Mouse (Mus musculus) hindbrain, embryonic 14.5 days (tissue): ENCODE measurements around the gene Foxd1. TPM values are rescaled to one million over a fixed set of nuclear protein-coding genes. Genes with fewer than 3 reads are reported as not detected.

Experiments used
- ATAC-seq: fragments of 200-750 bp; cut with Nextera tagmentation; 2 replicates; pipeline ENCODE4 v1.8.0; 2017; ENCODE audit warnings: moderate number of reproducible peaks, mild to moderate bottlenecking, moderate TSS enrichment, moderate library complexity; ENCODE audit not compliant: low FRiP score
- DNase-seq: peaks from one replicate; pipeline ENCODE4 v3.0.0-alpha.2; 2015; ENCODE audit warnings: low spot score
- H3K27ac ChIP-seq: fragments of 300-500 bp; sonication (generic); 2 replicates; pipeline ENCODE4 v1.5.1; 2014; ENCODE audit warnings: mild to moderate bottlenecking, moderate library complexity
- H3K27me3 ChIP-seq: fragments of 300-500 bp; sonication (generic); 2 replicates; pipeline ENCODE4 v1.6.1; 2014; ENCODE audit warnings: mild to moderate bottlenecking, low read length, mixed read lengths; ENCODE audit not compliant: control insufficient read depth, insufficient read depth
- H3K36me3 ChIP-seq: fragments of 300-500 bp; sonication (generic); replicated peaks from 2 replicates; pipeline ENCODE4 v1.6.1; 2014; ENCODE audit not compliant: control insufficient read depth, insufficient read depth
- H3K4me1 ChIP-seq: fragments of 300-500 bp; sonication (generic); replicated peaks from 2 replicates; pipeline ENCODE4 v1.6.1; 2014; ENCODE audit warnings: antibody characterized with exemption, low read length, mixed read lengths; ENCODE audit not compliant: control insufficient read depth, insufficient read depth
- H3K4me2 ChIP-seq: fragments of 300-500 bp; sonication (generic); replicated peaks from 2 replicates; pipeline ENCODE4 v1.6.1; 2014; ENCODE audit warnings: mild to moderate bottlenecking, moderate library complexity
- H3K4me3 ChIP-seq: fragments of 300-500 bp; sonication (generic); replicated peaks from 2 replicates; pipeline ENCODE4 v1.5.1; 2014; ENCODE audit warnings: mild to moderate bottlenecking, low read length
- H3K9ac ChIP-seq: fragments of 300-500 bp; sonication (generic); 2 replicates; pipeline ENCODE4 v1.6.1; 2014
- H3K9me3 ChIP-seq: fragments of 300-500 bp; sonication (generic); 2 replicates; pipeline ENCODE4 v1.6.1; 2016; ENCODE audit warnings: low read length; ENCODE audit not compliant: control insufficient read depth
- WGBS: fragments of 180-500 bp; shearing (Covaris S2); extraction: QIAGEN DNeasy Blood & Tissue Kit; methylation state at CpG from one replicate; pipeline ENCODE4 v1.1.7; 2014; 5-methylcytosine and 5-hydroxymethylcytosine counted together
- polyA plus RNA-seq: library from polyadenylated mRNA; unstranded; fragments of >200 nt; fragmentation: Nextera tagmentation; extraction: Ambion mirVana; gene quantifications from 2 replicates; pipeline ENCODE4 v1.2.1, GENCODE M21; 2014

Gene Foxd1
- polyA plus RNA-seq, 1 experiment from 2014 or later: 1.1 TPM

DNA sequence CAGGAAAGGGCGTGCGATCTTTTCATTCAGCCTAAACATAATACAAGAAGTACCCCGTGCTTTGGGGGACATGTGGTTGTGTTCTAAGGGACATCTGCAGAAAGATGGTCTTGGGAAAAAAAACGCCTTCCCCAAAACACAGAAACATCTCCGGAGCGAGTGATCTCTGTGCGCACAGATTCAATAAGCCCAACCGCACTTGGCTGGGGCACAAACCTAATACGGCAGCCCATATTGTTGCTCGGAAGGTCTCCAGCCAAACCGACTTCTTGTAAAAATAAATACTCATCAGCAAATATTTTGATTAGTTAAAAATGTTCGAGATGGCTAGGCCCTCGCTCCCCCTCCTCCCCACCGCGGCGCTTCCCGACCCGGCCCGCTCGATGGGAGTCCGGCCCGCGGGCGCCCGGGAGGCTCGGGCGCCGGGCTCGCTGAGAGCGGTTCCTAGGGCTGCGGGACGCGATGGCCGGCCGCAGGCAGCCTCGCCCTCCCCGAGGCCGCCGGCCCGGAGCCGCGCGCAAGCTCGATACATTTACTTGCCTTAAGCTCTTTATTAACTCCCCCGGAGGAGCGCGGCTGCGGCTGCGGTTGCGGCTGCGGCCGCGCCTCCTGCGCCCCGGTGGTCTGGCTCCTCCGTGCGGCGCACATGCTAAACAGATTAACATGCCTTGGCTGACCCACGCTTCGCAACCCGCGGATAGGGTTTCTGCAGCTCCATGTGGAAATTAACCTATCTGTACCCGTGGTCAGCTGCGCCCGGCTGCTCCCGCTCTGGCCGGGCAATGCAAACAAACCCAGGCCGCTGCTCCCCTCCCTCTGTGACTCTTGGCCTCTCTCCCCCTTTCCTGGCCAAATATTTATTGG lies 37.0 kb downstream of the Foxd1 start:
- H3K4me1 ChIP-seq: no peaks in the 10 kb centered on the region; the same call in 1 of the 2 replicates
- no peaks in the 10 kb centered on the region for H3K36me3 ChIP-seq
- peak overlapping the region; percentile 66 for H3K4me2 ChIP-seq
- DNase-seq (peak; percentile 52), ATAC-seq (peak; percentile 59; the same call in 1 of the 2 replicates)
- H3K9me3 ChIP-seq: peaks cover 8% of the 10 kb centered on the region
- WGBS: under 1% methylated on average over 68 of the region's 68 CpGs
- no peak overlapping the region for H3K27ac ChIP-seq
- H3K9ac ChIP-seq: peak overlapping the region; percentile 14; the same call in 1 of the 2 replicates
- H3K4me3 ChIP-seq: peak overlapping the region; percentile 34
- peaks cover 89% of the 10 kb centered on the region for H3K27me3 ChIP-seq

DNA sequence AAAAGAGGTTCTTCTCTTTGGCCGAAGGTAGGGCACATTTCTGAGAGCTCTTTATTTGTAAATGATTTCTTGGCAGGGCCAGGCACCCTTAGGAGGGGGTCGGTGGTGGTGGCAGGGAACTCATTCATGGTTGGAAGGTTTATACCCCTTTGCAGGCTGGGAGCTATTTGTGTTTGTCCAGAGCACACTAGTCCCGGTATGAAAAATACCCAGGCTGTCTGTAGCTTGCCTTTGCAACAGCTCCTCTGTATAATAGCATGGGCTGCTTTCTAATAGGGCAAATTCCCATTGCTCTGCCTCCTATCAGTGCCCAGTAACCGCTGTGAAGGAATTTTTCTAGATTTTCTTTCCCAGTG lies 37.6 kb downstream of the Foxd1 start:
- ATAC-seq: no peak
- Histone ChIP-seq H3K4me1 (no peaks in the 10 kb centered on the region; the same call in 1 of the 2 replicates), H3K4me2 (peak overlapping the region; percentile 66), H3K9me3 (peaks cover 2% of the 10 kb centered on the region; the same call in 1 of the 2 replicates), H3K27ac (no peak overlapping the region), H3K4me3 (peak overlapping the region; percentile 34; the same call in 1 of the 2 replicates), H3K9ac (no peak overlapping the region), H3K36me3 (no peaks in the 10 kb centered on the region), H3K27me3 (peaks cover 86% of the 10 kb centered on the region)
- WGBS: 4% methylated on average over 4 of the region's 4 CpGs
- no peak for DNase-seq

DNA sequence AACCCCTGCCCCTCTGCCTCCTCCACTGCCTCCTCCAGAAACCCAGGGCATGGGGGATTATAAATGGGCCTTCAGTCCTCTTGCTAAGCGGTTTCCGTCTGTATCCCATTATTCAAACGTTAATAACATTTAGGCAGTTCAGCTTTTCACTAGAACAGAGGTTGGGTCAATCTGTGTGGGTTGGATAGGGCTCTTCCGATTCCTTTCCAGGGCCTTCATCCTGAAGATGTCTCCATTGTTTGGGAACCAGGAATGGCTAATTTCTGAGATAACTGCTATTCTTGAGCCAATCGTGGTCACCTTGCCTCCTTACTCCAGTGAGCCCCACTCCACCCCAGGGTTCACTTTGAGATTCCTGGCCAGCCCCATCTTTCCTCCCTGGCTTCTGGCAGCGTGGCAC lies 38.0 kb downstream of the Foxd1 start:
- WGBS: 17% methylated on average over 6 of the region's 6 CpGs
- Histone ChIP-seq H3K27ac (no peak overlapping the region), H3K4me1 (no peaks in the 10 kb centered on the region; the same call in 1 of the 2 replicates), H3K9me3 (no peaks in the 10 kb centered on the region), H3K36me3 (no peaks in the 10 kb centered on the region), H3K4me3 (no peak overlapping the region), H3K9ac (no peak overlapping the region), H3K4me2 (no peak overlapping the region), H3K27me3 (peaks cover 83% of the 10 kb centered on the region)
- no peak for DNase-seq
- ATAC-seq: no peak

DNA sequence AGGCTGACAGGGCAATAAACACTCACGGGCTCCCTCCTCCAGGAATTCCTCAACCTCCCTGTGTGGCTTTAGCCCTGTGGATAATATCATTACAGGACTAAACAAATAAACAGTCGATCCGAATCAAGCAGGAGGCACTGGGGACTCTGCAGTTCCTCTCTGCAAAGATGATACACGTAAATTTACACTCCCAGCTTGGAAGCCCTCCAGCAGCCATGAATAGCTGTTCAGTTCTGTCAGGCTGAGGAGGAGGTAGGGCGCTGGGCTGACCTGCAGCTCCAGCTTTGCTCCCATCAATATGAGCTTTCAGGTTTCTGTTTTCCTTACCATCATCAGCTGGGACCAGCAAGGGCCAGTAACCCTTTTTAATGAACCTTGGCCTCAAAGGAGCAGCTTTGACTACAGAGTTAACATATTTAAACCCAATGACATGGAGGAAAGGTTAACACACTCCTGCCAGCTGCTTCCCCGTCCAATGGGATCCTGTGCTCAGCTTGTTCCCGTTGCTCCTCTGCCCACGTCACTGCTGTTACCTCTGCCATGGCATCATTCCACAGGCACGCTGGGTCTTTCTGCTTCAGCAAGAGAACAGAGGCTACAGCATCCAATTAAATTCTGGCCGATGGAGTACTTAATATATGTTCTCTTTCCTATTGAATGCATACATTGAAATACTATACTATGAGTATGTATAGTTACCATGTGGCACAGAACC lies 39.5 kb downstream of the Foxd1 start:
- no peak for DNase-seq
- peaks cover 71% of the 10 kb centered on the region for H3K27me3 ChIP-seq
- no peak overlapping the region for H3K4me3 ChIP-seq
- no peak for ATAC-seq
- H3K9ac ChIP-seq: no peak overlapping the region
- H3K4me2 ChIP-seq: no peak overlapping the region
- no peaks in the 10 kb centered on the region for H3K36me3 ChIP-seq
- H3K9me3 ChIP-seq: no peaks in the 10 kb centered on the region
- no peaks in the 10 kb centered on the region; the same call in 1 of the 2 replicates for H3K4me1 ChIP-seq
- WGBS: 33% methylated on average over 10 of the region's 10 CpGs
- H3K27ac ChIP-seq: no peak overlapping the region

Other genes with a start within 250 kb of the Foxd1 start
- gene Arhgef28, start 147.8 kb upstream of the Foxd1 start, polyA plus RNA-seq: 26.1 and 28.5 TPM in 2 replicates
- 26.9 and 30.3 TPM in 2 replicates for gene Utp15, start 91.2 kb upstream of the Foxd1 start, polyA plus RNA-seq
- gene Ankra2, start 91.2 kb upstream of the Foxd1 start, polyA plus RNA-seq: 93.4 and 94.2 TPM in 2 replicates
- not detected in 2 replicates for gene Gm21976, start 74.4 kb upstream of the Foxd1 start, polyA plus RNA-seq
- 498 and 539 TPM in 2 replicates for gene Btf3, start 37.2 kb upstream of the Foxd1 start, polyA plus RNA-seq
- 1.2 and 1.3 TPM in 2 replicates for gene Gm10320, start 137.8 kb downstream of the Foxd1 start, polyA plus RNA-seq